Mouse (Mus musculus) heart, postnatal 25 days (tissue): Measurements from ENCODE around the gene Ficd. TPM values are rescaled to one million over a fixed set of nuclear protein-coding genes. Genes with fewer than 3 reads are reported as not detected.

Source experiments
- DNase-seq: peaks from one replicate; pipeline ENCODE4 v3.0.0; 2022; ENCODE audit warnings: low spot score
- intact Hi-C: fragments of 180-260 bp; cut with DNase I; formaldehyde crosslinking; loops from one replicate; pipeline ENCODE4 v1.15.1; 2025
- total RNA-seq, 2 experiments: library from RNA; stranded (reverse); gene quantifications; 2 replicates each; pipeline ENCODE4 v1.2.3; 2021

Gene Ficd
- total RNA-seq, 2 experiments from 2014 or later, result 6.4 to 7.8 TPM

- DNase-seq, result no peak
- intact Hi-C loops, result loop anchor here (10.0 kb wide), 1 partner anchor 172 kb away; no protein-coding TSS in a partner anchor
Measured at GRCm38 (mm10) chr5:113727238-113727637, 8.4 kb upstream of the Ficd start.

GRCm38 (mm10) chr5:113728011-113728410 lies 7.6 kb upstream of the Ficd start:
- DNase-seq, result no peak
- intact Hi-C loops, result loop anchor here (10.0 kb wide), 1 partner anchor 173 kb away; no protein-coding TSS in a partner anchor

GRCm38 (mm10) chr5:113728691-113729090 lies 6.9 kb upstream of the Ficd start:
- DNase-seq, result no peak
- intact Hi-C loops, result loop anchor here (10.0 kb wide), 1 partner anchor 174 kb away; no protein-coding TSS in a partner anchor

- intact Hi-C loops, result no loop called here
- DNase-seq, result no peak
Measured at GRCm38 (mm10) chr5:113730641-113731121, 4.9 kb upstream of the Ficd start.

- intact Hi-C loops, result no loop called here
- DNase-seq, result no peak
Measured at GRCm38 (mm10) chr5:113731174-113731573, 4.4 kb upstream of the Ficd start.

GRCm38 (mm10) chr5:113732182-113732581 lies 3.4 kb upstream of the Ficd start:
- DNase-seq, result no peak
- intact Hi-C loops, result loop anchor here (1.0 to 2.0 kb wide), 2 partner anchors 366 to 823 kb away; no protein-coding TSS in a partner anchor

GRCm38 (mm10) chr5:113734376-113734775 lies 1.2 kb upstream of the Ficd start:
- intact Hi-C loops, result no loop called here
- no peak for DNase-seq

GRCm38 (mm10) chr5:113735023-113735344 lies 619 bp upstream of the Ficd start:
- intact Hi-C loops, result no loop called here
- no peak for DNase-seq

- DNase-seq, result no peak
- intact Hi-C loops, result no loop called here
Measured at GRCm38 (mm10) chr5:113736113-113736502, 505 bp downstream of the Ficd start.

GRCm38 (mm10) chr5:113736522-113737164 lies 1.0 kb downstream of the Ficd start:
- DNase-seq, result no peak
- intact Hi-C loops, result loop anchor here (1.0 kb wide), 1 partner anchor 34 kb away; no protein-coding TSS in a partner anchor

- no peak for DNase-seq
- intact Hi-C loops, result loop anchor here (1.0 kb wide), 1 partner anchor 33 kb away; no protein-coding TSS in a partner anchor
Measured at GRCm38 (mm10) chr5:113737607-113738237, 2.1 kb downstream of the Ficd start.

- intact Hi-C loops, result no loop called here
- DNase-seq, result no peak
Measured at GRCm38 (mm10) chr5:113747629-113748028, 12.0 kb downstream of the Ficd start.

GRCm38 (mm10) chr5:113748556-113749331 lies 13.1 kb downstream of the Ficd start:
- no peak for DNase-seq
- intact Hi-C loops, result no loop called here

- intact Hi-C loops, result no loop called here
- no peak for DNase-seq
Measured at GRCm38 (mm10) chr5:113751521-113752157, 16.0 kb downstream of the Ficd start.

- no peak for DNase-seq
- intact Hi-C loops, result no loop called here
Measured at GRCm38 (mm10) chr5:113755347-113756030, 19.9 kb downstream of the Ficd start.

- intact Hi-C loops, result no loop called here
- DNase-seq, result no peak
Measured at GRCm38 (mm10) chr5:113761585-113761984, 26.0 kb downstream of the Ficd start.

- intact Hi-C loops, result no loop called here
- DNase-seq, result no peak
Measured at GRCm38 (mm10) chr5:113764426-113764825, 28.8 kb downstream of the Ficd start.

- intact Hi-C loops, result no loop called here
- DNase-seq, result no peak
Measured at GRCm38 (mm10) chr5:113765641-113766526, 30.3 kb downstream of the Ficd start.

- no peak for DNase-seq
- intact Hi-C loops, result no loop called here
Measured at GRCm38 (mm10) chr5:113768806-113769205, 33.2 kb downstream of the Ficd start.
